Mouse (Mus musculus): Measurements from ENCODE around the gene Nupr1l. TPM values are rescaled to one million over a fixed set of nuclear protein-coding genes. Genes with fewer than 3 reads are reported as not detected.
"Not testable (repeated sequence)": the region's sequence is repeated elsewhere in the genome, so short reads cannot be mapped to it uniquely, and the experiment has no call there.

Nupr1l gene
- polyA plus RNA-seq, 1 experiment from 2014 or later, result 0.11 TPM

GRCm38 (mm10) chr5:129936941-129937340 lies 28.6 kb downstream of the Nupr1l start:
- no peaks in the 10 kb centered on the region for H3K36me3 ChIP-seq (ENCODE audit: inconsistent target)
- no peaks in the 10 kb centered on the region for H3K79me2 ChIP-seq (ENCODE audit: inconsistent target)
- H3K4me3 ChIP-seq (ENCODE audit: inconsistent target), result no peak overlapping the region
- 95% methylated on average over 4 of the region's 4 CpGs for WGBS (ENCODE audit: missing documents)
- no peak overlapping the region for H3K27ac ChIP-seq

DNA sequence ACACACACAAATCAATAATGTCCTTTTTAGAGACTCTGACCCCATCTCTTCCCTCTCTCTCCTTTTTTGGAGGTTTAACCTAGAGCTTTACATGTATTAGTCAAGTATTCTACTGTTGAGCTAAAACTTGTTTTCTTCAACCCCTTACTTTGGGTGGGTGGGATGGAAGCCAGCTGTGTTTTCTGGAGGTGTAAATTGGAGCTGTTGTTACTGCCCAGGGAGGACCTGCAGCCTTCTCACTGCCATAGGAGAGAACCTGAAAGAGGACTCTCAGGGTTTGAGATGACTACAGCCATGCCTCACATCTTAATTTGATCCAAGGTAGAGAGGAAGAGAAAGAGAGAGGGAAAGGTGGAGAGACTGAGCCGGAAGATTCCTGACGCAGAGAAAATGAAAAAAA lies 31.9 kb downstream of the Nupr1l start:
- peak overlapping the region; percentile 38 for H3K4me3 ChIP-seq (ENCODE audit: inconsistent target)
- H3K27ac ChIP-seq, result peak overlapping the region; percentile 89
- H3K79me2 ChIP-seq (ENCODE audit: inconsistent target), result peaks cover 29% of the 10 kb centered on the region
- H3K36me3 ChIP-seq (ENCODE audit: inconsistent target), result no peaks in the 10 kb centered on the region
- WGBS (ENCODE audit: missing documents), result 37% methylated on average over 2 of the region's 2 CpGs

- peak overlapping the region; percentile 38 for H3K4me3 ChIP-seq (ENCODE audit: inconsistent target)
- H3K27ac ChIP-seq, result peak overlapping the region; percentile 89
- WGBS (ENCODE audit: missing documents), result 2% methylated on average over 9 of the region's 9 CpGs
- peaks cover 35% of the 10 kb centered on the region for H3K79me2 ChIP-seq (ENCODE audit: inconsistent target)
- H3K36me3 ChIP-seq (ENCODE audit: inconsistent target), result no peaks in the 10 kb centered on the region
Observed at GRCm38 (mm10) chr5:129940736-129941494, 32.6 kb downstream of the Nupr1l start.

GRCm38 (mm10) chr5:129941495-129942045 lies 33.2 kb downstream of the Nupr1l start, which contains the start of gene Vkorc1l1:
Vkorc1l1 (plus strand) TSS chr5:129941970.
- peak within 1 kb of the TSS; percentile 89 for H3K27ac ChIP-seq
- 2% methylated on average over 45 of the region's 59 CpGs for WGBS (ENCODE audit: missing documents)
- peaks cover 40% of the 10 kb centered on the region for H3K79me2 ChIP-seq (ENCODE audit: inconsistent target)
- H3K4me3 ChIP-seq (ENCODE audit: inconsistent target), result peak within 1 kb of the TSS; percentile 75
- no peaks in the 10 kb centered on the region for H3K36me3 ChIP-seq (ENCODE audit: inconsistent target)

DNA sequence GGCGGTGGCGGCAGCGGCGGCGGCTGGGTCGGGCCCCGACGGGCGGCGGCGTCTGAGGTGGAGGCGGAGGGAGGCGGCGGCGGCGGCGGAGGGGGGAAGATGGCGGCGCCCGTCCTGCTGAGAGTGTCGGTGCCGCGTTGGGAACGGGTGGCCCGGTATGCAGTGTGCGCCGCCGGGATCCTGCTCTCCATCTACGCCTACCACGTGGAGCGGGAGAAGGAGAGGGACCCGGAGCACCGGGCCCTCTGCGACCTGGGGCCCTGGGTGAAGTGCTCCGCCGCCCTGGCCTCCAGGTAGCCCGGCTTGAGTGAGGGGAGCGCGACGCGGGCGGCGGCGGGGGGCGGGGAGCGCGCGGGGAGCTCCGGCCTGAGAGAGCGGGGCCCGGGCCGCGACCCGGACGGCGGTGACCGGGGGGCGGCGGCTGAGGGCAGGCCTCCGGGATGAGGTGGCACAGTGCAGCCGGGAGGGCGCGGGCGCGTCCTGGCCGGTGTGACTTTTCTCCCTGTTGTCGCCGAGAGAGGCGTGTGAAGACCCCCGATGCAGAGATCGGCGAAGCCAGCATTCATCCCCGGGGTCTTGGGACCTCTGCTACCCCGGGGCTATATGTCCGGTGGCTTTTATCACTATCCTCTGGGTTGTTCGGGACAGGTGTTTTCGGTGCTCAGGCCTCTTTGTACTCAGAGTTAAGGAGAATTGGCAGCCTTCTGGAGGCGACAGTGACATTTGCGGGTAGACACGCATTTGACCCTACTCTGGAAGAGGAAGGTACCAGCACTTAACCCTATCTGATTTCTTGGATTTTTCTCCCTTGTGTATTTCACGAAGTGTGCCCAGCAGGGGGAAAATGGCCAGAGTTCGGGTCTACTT lies 34.0 kb downstream of the Nupr1l start:
- peak overlapping the region; percentile 75 for H3K4me3 ChIP-seq (ENCODE audit: inconsistent target)
- H3K79me2 ChIP-seq (ENCODE audit: inconsistent target), result peaks cover 47% of the 10 kb centered on the region
- not testable (repeated sequence) for H3K27ac ChIP-seq; H3K36me3 ChIP-seq (ENCODE audit: inconsistent target)
- under 1% methylated on average over 43 of the region's 82 CpGs for WGBS (ENCODE audit: missing documents)

DNA sequence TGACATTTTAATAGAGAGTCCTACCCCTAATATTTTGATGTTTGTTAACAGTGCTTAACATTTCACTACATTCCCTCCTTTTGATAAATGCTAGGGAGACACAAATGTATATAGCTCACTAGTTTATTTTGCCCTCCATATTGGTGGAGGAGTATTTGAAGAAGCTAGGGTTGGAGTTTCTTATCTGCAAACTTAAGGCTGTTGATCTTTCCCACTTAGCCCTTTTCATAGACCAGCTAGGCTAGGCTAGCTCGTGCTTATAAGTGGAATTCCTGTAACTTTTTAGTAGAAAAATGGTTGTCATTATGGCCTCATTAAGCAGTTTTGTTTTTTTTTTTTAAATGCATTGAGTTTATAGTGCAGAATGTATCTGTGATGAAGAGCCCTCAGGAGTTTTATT lies 35.1 kb downstream of the Nupr1l start:
- H3K4me3 ChIP-seq (ENCODE audit: inconsistent target), result no peak overlapping the region
- no peak overlapping the region for H3K27ac ChIP-seq
- H3K79me2 ChIP-seq (ENCODE audit: inconsistent target), result peaks cover 58% of the 10 kb centered on the region
- H3K36me3 ChIP-seq (ENCODE audit: inconsistent target), result no peaks in the 10 kb centered on the region
- no CpG with 5 or more reads among the region's 1 CpGs for WGBS (ENCODE audit: missing documents)

GRCm38 (mm10) chr5:129947528-129948033 lies 39.2 kb downstream of the Nupr1l start:
- Histone ChIP-seq H3K27ac (no peak overlapping the region), H3K79me2 (ENCODE audit: inconsistent target) (peaks cover 99% of the 10 kb centered on the region), H3K36me3 (ENCODE audit: inconsistent target) (no peaks in the 10 kb centered on the region), H3K4me3 (ENCODE audit: inconsistent target) (no peak overlapping the region)
- WGBS (ENCODE audit: missing documents), result 56% methylated on average over 2 of the region's 2 CpGs

GRCm38 (mm10) chr5:129952143-129952542 lies 43.8 kb downstream of the Nupr1l start:
- 96% methylated on average over 4 of the region's 4 CpGs for WGBS (ENCODE audit: missing documents)
- Histone ChIP-seq H3K27ac (no peak overlapping the region), H3K79me2 (ENCODE audit: inconsistent target) (peaks cover 86% of the 10 kb centered on the region), H3K36me3 (ENCODE audit: inconsistent target) (no peaks in the 10 kb centered on the region), H3K4me3 (ENCODE audit: inconsistent target) (no peak overlapping the region)

- Histone ChIP-seq H3K27ac (no peak overlapping the region), H3K4me3 (ENCODE audit: inconsistent target) (no peak overlapping the region), H3K36me3 (ENCODE audit: inconsistent target) (no peaks in the 10 kb centered on the region), H3K79me2 (ENCODE audit: inconsistent target) (peaks cover 70% of the 10 kb centered on the region)
- WGBS (ENCODE audit: missing documents), result 78% methylated on average over 5 of the region's 5 CpGs
Observed at GRCm38 (mm10) chr5:129954473-129955254, 46.3 kb downstream of the Nupr1l start.

GRCm38 (mm10) chr5:129955792-129956191 lies 47.5 kb downstream of the Nupr1l start:
- Histone ChIP-seq H3K4me3 (ENCODE audit: inconsistent target) (no peak overlapping the region), H3K79me2 (ENCODE audit: inconsistent target) (peaks cover 65% of the 10 kb centered on the region), H3K27ac (no peak overlapping the region), H3K36me3 (ENCODE audit: inconsistent target) (no peaks in the 10 kb centered on the region)
- WGBS (ENCODE audit: missing documents), result 41% methylated on average over 3 of the region's 6 CpGs

- Histone ChIP-seq H3K79me2 (ENCODE audit: inconsistent target) (peaks cover 7% of the 10 kb centered on the region), H3K4me3 (ENCODE audit: inconsistent target) (no peak overlapping the region), H3K36me3 (ENCODE audit: inconsistent target) (no peaks in the 10 kb centered on the region), H3K27ac (no peak overlapping the region)
- 68% methylated on average over 3 of the region's 4 CpGs for WGBS (ENCODE audit: missing documents)
Observed at GRCm38 (mm10) chr5:129963224-129963623, 54.9 kb downstream of the Nupr1l start.
